Mouse (Mus musculus): ENCODE data around the gene Olfr348. TPM values are rescaled to one million over a fixed set of nuclear protein-coding genes. Genes with fewer than 3 reads are reported as not detected.

Gene Olfr348
- not detected in 2 replicates for polyA plus RNA-seq (2021; fragmentation: Nextera tagmentation)
- long read RNA-seq, experiment 1: 0 reads
- long read RNA-seq, experiment 2: 0 reads

GRCm38 (mm10) chr2:36783976-36784375, at the start of gene Olfr348:
TSS of gene Olfr348 (plus strand) at chr2:36784276.

GRCm38 (mm10) chr2:36790238-36790637, 6.2 kb downstream of the Olfr348 start, which contains the start of gene Olfr50:
TSS of gene Olfr50 (plus strand) at chr2:36790538.

GRCm38 (mm10) chr2:36816932-36817331, 32.9 kb downstream of the Olfr348 start, which contains the start of gene Olfr3:
TSS of gene Olfr3 (minus strand) at chr2:36817032.

Other genes with a start within 250 kb of the Olfr348 start
- not detected in 2 replicates for gene Olfr344, start 217.6 kb upstream of the Olfr348 start, polyA plus RNA-seq (2021; fragmentation: Nextera tagmentation)
- not detected in 2 replicates for gene Olfr345, start 144.2 kb upstream of the Olfr348 start, polyA plus RNA-seq (2021; fragmentation: Nextera tagmentation)
- not detected in 2 replicates for gene Olfr346, start 98.5 kb upstream of the Olfr348 start, polyA plus RNA-seq (2021; fragmentation: Nextera tagmentation)
- gene Olfr347, start 52.4 kb upstream of the Olfr348 start, polyA plus RNA-seq (2021; fragmentation: Nextera tagmentation): not detected in 2 replicates
- not detected in 2 replicates for gene Olfr50, start 6.3 kb downstream of the Olfr348 start, polyA plus RNA-seq (2021; fragmentation: Nextera tagmentation)
- gene Olfr3, start 32.8 kb downstream of the Olfr348 start, polyA plus RNA-seq (2021; fragmentation: Nextera tagmentation): not detected in 2 replicates
- gene Olfr350, start 62.0 kb downstream of the Olfr348 start, polyA plus RNA-seq (2021; fragmentation: Nextera tagmentation): not detected in 2 replicates
- not detected in 2 replicates for gene Olfr351, start 78.4 kb downstream of the Olfr348 start, polyA plus RNA-seq (2021; fragmentation: Nextera tagmentation)
- not detected in 2 replicates for gene Olfr352, start 84.2 kb downstream of the Olfr348 start, polyA plus RNA-seq (2021; fragmentation: Nextera tagmentation)
- not detected in 2 replicates for gene Olfr353, start 108.7 kb downstream of the Olfr348 start, polyA plus RNA-seq (2021; fragmentation: Nextera tagmentation)
- gene Olfr354, start 121.4 kb downstream of the Olfr348 start, polyA plus RNA-seq (2021; fragmentation: Nextera tagmentation): not detected in 2 replicates
- gene Olfr355, start 144.6 kb downstream of the Olfr348 start, polyA plus RNA-seq (2021; fragmentation: Nextera tagmentation): not detected in 2 replicates
- not detected in 2 replicates for gene Olfr356, start 152.8 kb downstream of the Olfr348 start, polyA plus RNA-seq (2021; fragmentation: Nextera tagmentation)
- not detected in 2 replicates for gene Olfr357, start 209.6 kb downstream of the Olfr348 start, polyA plus RNA-seq (2021; fragmentation: Nextera tagmentation)
- not detected in 2 replicates for gene Olfr358, start 225.1 kb downstream of the Olfr348 start, polyA plus RNA-seq (2021; fragmentation: Nextera tagmentation)